ENCODE assay signal across 23 mouse cellular contexts in genomic region chr2:117109296-117109695, GRCm38 (mm10). TPM values are rescaled to one million over a fixed set of nuclear protein-coding genes. Genes with fewer than 3 reads are reported as not detected.
DNase-seq lines count a peak whose midpoint lies in the region; ATAC-seq lines count a peak whose summit lies in the region.
"Had no signal": no experiment of that assay in that cellular context is flagged by ENCODE, and none has a peak within 500 bp of the region (broad histone marks: within the 10 kb centered on the region; RNA-seq: fewer than 3 reads in every experiment).

No protein-coding gene starts in this region.

- DNase-seq in adrenal gland, adult 2 months = peak; percentile 34
- no peak for DNase-seq in adrenal gland, adult 18-20 months (ENCODE audit: low spot score in 2 of 2)
- DNase-seq in kidney, adult 18-20 months = peak; percentile 23
- DNase-seq in kidney, postnatal 14 days = peak; percentile 62
- DNase-seq in lung, postnatal 4 days = peak; percentile 38 to 62
- DNase-seq in layer of hippocampus, adult 11-12 months (ENCODE audit: low spot score) = no peak
- no peak for DNase-seq in spleen, adult 18-20 months
- DNase-seq: adrenal gland, postnatal 10 days; cerebellum, adult 9-11 months; gastrocnemius, adult 2 months; layer of hippocampus, adult 9-11 months; liver, embryonic 13.5 days; thymus, postnatal 14 days had no signal

- WGBS in kidney, embryonic 15.5 days = 58% methylated on average over 2 of the region's 2 CpGs

- no peak overlapping the region for H3K27ac ChIP-seq in kidney, embryonic 15.5 days
- H3K27ac ChIP-seq: embryonic facial prominence, embryonic 13.5 days; gastrocnemius, adult 2 months; hindbrain, embryonic 15.5 days; limb, embryonic 12.5 days; liver, embryonic 13.5 days; midbrain, embryonic 12.5 days; neural tube, embryonic 13.5 days; stomach, postnatal 0 days had no signal

- H3K9me3 ChIP-seq in kidney, embryonic 15.5 days (replicated peaks) = no peaks in the 10 kb centered on the region
- H3K9me3 ChIP-seq: embryonic facial prominence, embryonic 13.5 days; hindbrain, embryonic 15.5 days; limb, embryonic 12.5 days; liver, embryonic 13.5 days; midbrain, embryonic 12.5 days; neural tube, embryonic 13.5 days had no signal

- peaks cover 13% of the 10 kb centered on the region for H3K4me1 ChIP-seq in kidney, embryonic 15.5 days
- H3K4me1 ChIP-seq: embryonic facial prominence, embryonic 13.5 days; hindbrain, embryonic 15.5 days; liver, embryonic 13.5 days had no signal

- ATAC-seq in kidney, embryonic 15.5 days (replicated peaks; ENCODE audit: low FRiP score) = no peak
- ATAC-seq: forebrain, embryonic 16.5 days; intestine, embryonic 16.5 days had no signal

- H3K4me2 ChIP-seq in kidney, embryonic 15.5 days = no peak overlapping the region
- H3K4me2 ChIP-seq: embryonic facial prominence, embryonic 13.5 days; hindbrain, embryonic 15.5 days; limb, embryonic 12.5 days; liver, embryonic 13.5 days; midbrain, embryonic 12.5 days; neural tube, embryonic 13.5 days had no signal

- H3K36me3 ChIP-seq in kidney, embryonic 15.5 days = no peaks in the 10 kb centered on the region
- H3K36me3 ChIP-seq: embryonic facial prominence, embryonic 13.5 days; hindbrain, embryonic 15.5 days; limb, embryonic 12.5 days; liver, embryonic 13.5 days; midbrain, embryonic 12.5 days; neural tube, embryonic 13.5 days had no signal

- H3K4me3 ChIP-seq in kidney, embryonic 15.5 days (replicated peaks) = no peak overlapping the region
- H3K4me3 ChIP-seq: embryonic facial prominence, embryonic 13.5 days; gastrocnemius, adult 2 months; hindbrain, embryonic 15.5 days; limb, embryonic 12.5 days; liver, embryonic 13.5 days; midbrain, embryonic 12.5 days; neural tube, embryonic 13.5 days had no signal

- no peak overlapping the region for H3K9ac ChIP-seq in kidney, embryonic 15.5 days
- H3K9ac ChIP-seq: embryonic facial prominence, embryonic 13.5 days; hindbrain, embryonic 15.5 days; limb, embryonic 12.5 days; liver, embryonic 13.5 days; midbrain, embryonic 12.5 days; neural tube, embryonic 13.5 days had no signal

- no peaks in the 10 kb centered on the region for H3K27me3 ChIP-seq in kidney, embryonic 15.5 days
- H3K27me3 ChIP-seq: CH12.LX; embryonic facial prominence, embryonic 13.5 days; hindbrain, embryonic 15.5 days; limb, embryonic 12.5 days; liver, embryonic 13.5 days; midbrain, embryonic 12.5 days; neural tube, embryonic 13.5 days had no signal

RNA-seq across cellular contexts. Expression of gene Spred1, which starts 11.9 kb away (rescaled TPM):
- 100 to 1,000 TPM in 1 of 2 experiments, 10 to 100 TPM in 1; 58.3 to 113 TPM for total RNA-seq in adrenal gland, adult 2 months (2021)
- 11.3 and 22.6 TPM in 2 replicates for polyA plus RNA-seq in adrenal gland, adult 2 months (2012; rRNA removed)
- total RNA-seq in adrenal gland, adult 18-20 months (2021) = 10 to 100 TPM; 51.6 to 78.9 TPM
- 12.1 and 15.0 TPM in 2 replicates for polyA plus RNA-seq in kidney, embryonic 15.5 days (2015; fragmentation: Nextera tagmentation; extraction: Ambion mirVana)

Comparison
In these comparisons a context has a peak if more than half of its experiments do, and no peak if none do; other contexts are left out.
1. DNase-seq: peak in adrenal gland, adult 2 months (single experiment), kidney, adult 18-20 months (single experiment), kidney, postnatal 14 days (single experiment) and lung, postnatal 4 days (2 of 2); none in adrenal gland, adult 18-20 months (0 of 2), layer of hippocampus, adult 11-12 months (single experiment) and spleen, adult 18-20 months (0 of 2).